Mouse (Mus musculus) kidney, adult 2 months (tissue): ENCODE measurements around the gene Yeats2. TPM values are rescaled to one million over a fixed set of nuclear protein-coding genes. Genes with fewer than 3 reads are reported as not detected.
A peak's percentile ranks its signal among the peaks of the same experiment; 100 is the strongest.

Experiments
- DNase-seq: peaks from one replicate; pipeline ENCODE4 v3.0.0; 2021
- H3K27ac ChIP-seq: fragments of 200-500 bp; 2 replicates; pipeline ENCODE4 v1.5.1; 2012; ENCODE audit warnings: low read depth, low read length, control low read depth, inconsistent platforms; ENCODE audit not compliant: insufficient read depth
- H3K27me3 ChIP-seq: fragments of 200-500 bp; replicated peaks from 2 replicates; pipeline ENCODE4 v1.6.1; 2012; ENCODE audit warnings: mild to moderate bottlenecking, moderate library complexity, low read length, inconsistent platforms; ENCODE audit not compliant: control insufficient read depth, insufficient read depth
- H3K36me3 ChIP-seq: fragments of 200-500 bp; 2 replicates; pipeline ENCODE4 v1.6.1; 2012; ENCODE audit warnings: mild to moderate bottlenecking, moderate library complexity, low read length, inconsistent platforms; ENCODE audit not compliant: control insufficient read depth, insufficient read depth
- H3K4me1 ChIP-seq: fragments of 200-500 bp; 2 replicates; pipeline ENCODE4 v1.6.1; 2011; ENCODE audit warnings: low read length; ENCODE audit not compliant: control insufficient read depth, insufficient read depth
- H3K4me3 ChIP-seq: fragments of 200-500 bp; 2 replicates; pipeline ENCODE4 v1.5.1; 2011; ENCODE audit warnings: mild to moderate bottlenecking, low read depth, low read length, control low read depth; ENCODE audit not compliant: insufficient read depth
- CTCF ChIP-seq: fragments of 200-500 bp; conservative IDR thresholded peaks from 2 replicates; pipeline ENCODE4 v1.5.1; 2011; ENCODE audit warnings: low read depth, mild to moderate bottlenecking, control low read depth, low read length, moderate library complexity, mixed read lengths; ENCODE audit not compliant: insufficient read depth, insufficient read length
- POLR2A ChIP-seq: fragments of 200-500 bp; IDR thresholded peaks from one replicate; pipeline ENCODE4 v1.6.1; 2011; ENCODE audit warnings: low read depth, low read length, control low read depth
- WGBS: fragments of 180-500 bp; shearing (Covaris S2); methylation state at CpG from one replicate; pipeline ENCODE4 v1.1.7; 2018; 5-methylcytosine and 5-hydroxymethylcytosine counted together
- polyA plus RNA-seq: library from polyadenylated mRNA; depleted of rRNA; stranded (reverse); fragments of >200 nt; gene quantifications from 2 replicates; pipeline ENCODE4 v1.2.3, GENCODE M21; 2012

Gene Yeats2
- polyA plus RNA-seq, 1 experiment = 11.9 TPM

GRCm38 (mm10) chr16:20153742-20154141 lies 12.9 kb downstream of the Yeats2 start:
- Histone ChIP-seq H3K4me3 (no peak overlapping the region), H3K27me3 (no peaks in the 10 kb centered on the region), H3K36me3 (peaks cover 6% of the 10 kb centered on the region; the same call in 1 of the 2 replicates), H3K4me1 (peaks cover 14% of the 10 kb centered on the region; the same call in 1 of the 2 replicates), H3K27ac (no peak overlapping the region)
- TF ChIP-seq CTCF (no peak), POLR2A (no peak)
- WGBS = 84% methylated on average over 3 of the region's 3 CpGs
- DNase-seq = no peak

GRCm38 (mm10) chr16:20160130-20160529 lies 19.3 kb downstream of the Yeats2 start:
- H3K27ac ChIP-seq = no peak overlapping the region
- no peaks in the 10 kb centered on the region; the same call in 1 of the 2 replicates for H3K4me1 ChIP-seq

GRCm38 (mm10) chr16:20169071-20169470 lies 28.2 kb downstream of the Yeats2 start:
- Histone ChIP-seq H3K27ac (0 out of 2 replicates have a peak overlapping the region, but pooled peaks have one; percentile 3), H3K4me3 (no peak overlapping the region), H3K27me3 (no peaks in the 10 kb centered on the region), H3K36me3 (peaks cover 2% of the 10 kb centered on the region), H3K4me1 (peaks cover 4% of the 10 kb centered on the region)
- WGBS = 64% methylated on average over 3 of the region's 3 CpGs
- peak; percentile 9 for DNase-seq
- TF ChIP-seq POLR2A = no peak
- no peak for TF ChIP-seq CTCF

More at GRCm38 (mm10) chr16:20160130-20160529, 19.3 kb downstream of the Yeats2 start:
- WGBS = 90% methylated on average over 2 of the region's 2 CpGs
- Histone ChIP-seq H3K4me3 (no peak overlapping the region), H3K27me3 (no peaks in the 10 kb centered on the region), H3K36me3 (peaks cover 5% of the 10 kb centered on the region)
- DNase-seq = no peak
- 0 out of 2 replicates have a peak, but pooled peaks have one; percentile 17 for TF ChIP-seq CTCF
- TF ChIP-seq POLR2A = no peak

DNA sequence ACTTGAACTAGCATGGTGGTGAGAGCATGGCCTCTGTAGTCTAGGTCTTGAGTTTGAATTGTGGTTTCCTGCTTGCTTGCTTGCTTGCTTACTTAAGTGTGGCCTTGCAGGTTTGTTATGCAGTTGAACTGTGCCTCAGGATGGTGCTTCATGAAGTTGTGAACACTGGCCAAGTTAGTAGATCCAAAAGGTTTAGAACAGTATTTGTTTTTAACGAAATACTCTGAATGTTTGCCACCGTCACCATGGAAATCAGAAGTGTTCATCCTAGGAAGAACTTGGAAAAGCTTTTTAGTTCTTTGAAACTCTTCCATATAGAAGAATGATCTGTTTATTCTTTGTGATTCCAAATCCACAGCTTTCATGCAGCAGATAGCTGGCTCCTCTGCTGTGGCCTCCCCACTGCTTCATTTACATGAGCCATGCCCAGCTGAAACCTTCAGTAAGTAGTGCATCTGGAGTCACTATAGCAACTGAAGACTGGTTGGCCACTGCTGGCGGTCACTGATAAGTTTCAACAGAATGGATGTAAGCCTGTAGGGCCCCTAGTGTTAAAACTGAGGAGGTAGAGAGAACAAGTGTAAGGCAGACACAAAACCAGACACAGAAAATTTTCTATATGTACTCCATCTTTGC lies 28.7 kb downstream of the Yeats2 start:
- peaks cover 4% of the 10 kb centered on the region for H3K4me1 ChIP-seq
- H3K27me3 ChIP-seq = no peaks in the 10 kb centered on the region
- no peak for TF ChIP-seq POLR2A
- no peak for TF ChIP-seq CTCF
- WGBS = 81% methylated on average over 3 of the region's 3 CpGs
- no peak for DNase-seq
- H3K4me3 ChIP-seq = no peak overlapping the region
- peaks cover 2% of the 10 kb centered on the region; the same call in 1 of the 2 replicates for H3K36me3 ChIP-seq
- 0 out of 2 replicates have a peak overlapping the region, but pooled peaks have one; percentile 3 for H3K27ac ChIP-seq

DNA sequence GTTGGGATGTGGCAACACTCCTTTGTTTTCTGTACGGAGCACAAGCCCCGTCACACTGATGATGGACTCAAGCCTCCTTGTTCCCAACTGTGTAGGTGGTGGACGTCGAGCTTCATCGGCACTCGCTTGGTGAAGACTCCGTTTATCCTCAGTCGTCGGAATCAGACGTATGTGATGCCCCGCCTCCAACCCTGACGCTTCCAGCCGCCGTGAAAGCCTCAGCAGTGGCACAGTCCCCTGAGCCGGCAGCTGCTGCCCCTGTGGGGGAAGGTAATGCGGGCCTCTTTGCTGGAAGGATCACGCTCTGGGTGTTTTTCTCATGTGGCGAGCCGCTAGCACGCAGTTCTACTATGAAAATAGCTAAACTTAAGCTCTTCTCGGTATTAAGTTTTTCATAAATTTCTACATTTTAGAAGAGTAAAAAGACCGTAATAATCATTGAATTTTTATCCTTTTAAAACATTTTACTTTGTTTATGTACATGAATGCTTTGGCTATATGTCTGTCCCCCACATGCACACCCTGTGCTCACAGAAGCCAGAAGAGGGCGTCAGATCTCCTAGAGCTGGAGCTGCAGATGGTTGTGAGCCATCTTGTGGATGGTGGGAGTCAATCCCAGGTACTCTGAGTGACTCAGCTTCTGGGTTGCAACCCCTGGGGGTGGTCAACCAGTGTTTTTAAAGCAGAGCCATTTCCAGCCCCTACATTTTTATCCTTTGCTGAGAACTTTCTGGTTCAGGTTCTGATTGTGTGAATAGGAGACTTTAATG lies 38.7 kb downstream of the Yeats2 start:
- no peak for DNase-seq
- Histone ChIP-seq H3K4me1 (no peaks in the 10 kb centered on the region), H3K27ac (no peak overlapping the region), H3K36me3 (peaks cover 5% of the 10 kb centered on the region; the same call in 1 of the 2 replicates), H3K27me3 (no peaks in the 10 kb centered on the region), H3K4me3 (no peak overlapping the region)
- 90% methylated on average over 23 of the region's 23 CpGs for WGBS
- no peak for TF ChIP-seq POLR2A
- no peak for TF ChIP-seq CTCF

- peak; percentile 25 for DNase-seq
- WGBS = 51% methylated on average over 2 of the region's 2 CpGs
- no peak for TF ChIP-seq POLR2A
- TF ChIP-seq CTCF = peak; percentile 64
- no peaks in the 10 kb centered on the region for H3K4me1 ChIP-seq
- H3K27me3 ChIP-seq = no peaks in the 10 kb centered on the region
- no peak overlapping the region for H3K27ac ChIP-seq
- H3K36me3 ChIP-seq = peaks cover 4% of the 10 kb centered on the region
- no peak overlapping the region for H3K4me3 ChIP-seq
Observed at GRCm38 (mm10) chr16:20185368-20185767, 44.5 kb downstream of the Yeats2 start.

- Histone ChIP-seq H3K4me1 (no peaks in the 10 kb centered on the region), H3K36me3 (peaks cover 4% of the 10 kb centered on the region), H3K27ac (no peak overlapping the region), H3K4me3 (no peak overlapping the region), H3K27me3 (no peaks in the 10 kb centered on the region)
- no peak for DNase-seq
- TF ChIP-seq POLR2A (no peak), CTCF (no peak)
- 89% methylated on average over 3 of the region's 3 CpGs for WGBS
Observed at GRCm38 (mm10) chr16:20191161-20191882, 50.5 kb downstream of the Yeats2 start.
